Mouse (Mus musculus): ENCODE data around the gene Satl1.
A peak's percentile ranks its signal among the peaks of the same experiment; 100 is the strongest.
"Not testable (repeated sequence)": the region's sequence is repeated elsewhere in the genome, so short reads cannot be mapped to it uniquely, and the experiment has no call there.

The Satl1 gene

GRCm38 (mm10) chrX:112406679-112407078 is at the start of gene Satl1:
Gene Satl1, minus strand, starts transcription at chrX:112406779.
- no peak for DNase-seq

- DNase-seq = no peak
These were observed 31.5 kb upstream of the Satl1 start for GRCm38 (mm10) chrX:112438064-112438463.

- no peak for DNase-seq
These were observed 31.0 kb upstream of the Satl1 start for GRCm38 (mm10) chrX:112437580-112437979.

GRCm38 (mm10) chrX:112422998-112423397 is 16.4 kb upstream of the Satl1 start:
- DNase-seq = not testable (repeated sequence)

- DNase-seq = no peak
These were observed 5.7 kb upstream of the Satl1 start for GRCm38 (mm10) chrX:112412309-112412708.

- DNase-seq = peak; percentile 19
These were observed 35.8 kb downstream of the Satl1 start for GRCm38 (mm10) chrX:112370577-112371410.

GRCm38 (mm10) chrX:112368426-112368825 is 38.2 kb downstream of the Satl1 start:
- no peak for DNase-seq

GRCm38 (mm10) chrX:112348395-112348791 is 58.2 kb downstream of the Satl1 start:
- no peak for DNase-seq

- DNase-seq = no peak
These were observed 58.8 kb downstream of the Satl1 start for GRCm38 (mm10) chrX:112347467-112348394.

- DNase-seq = no peak
These were observed 67.1 kb downstream of the Satl1 start for GRCm38 (mm10) chrX:112339486-112339885.
